Mouse (Mus musculus) lung, postnatal 10 days (tissue): ENCODE results near the gene Gng5.
A peak's percentile ranks its signal among the peaks of the same experiment; 100 is the strongest.

Experiments used
- DNase-seq: peaks from one replicate; pipeline ENCODE4 v3.0.0; 2021

Gng5 gene

GRCm38 (mm10) chr3:146499431-146500002 is at the start of gene Gng5, which contains the start of gene Spata1:
Gng5 (plus strand) TSS chr3:146499807.
Spata1 (minus strand) TSS chr3:146499753.
- peak; percentile 91 for DNase-seq

- peak; percentile 97 for DNase-seq
These were observed 49.2 kb upstream of the Gng5 start for GRCm38 (mm10) chr3:146450371-146450841.

DNA sequence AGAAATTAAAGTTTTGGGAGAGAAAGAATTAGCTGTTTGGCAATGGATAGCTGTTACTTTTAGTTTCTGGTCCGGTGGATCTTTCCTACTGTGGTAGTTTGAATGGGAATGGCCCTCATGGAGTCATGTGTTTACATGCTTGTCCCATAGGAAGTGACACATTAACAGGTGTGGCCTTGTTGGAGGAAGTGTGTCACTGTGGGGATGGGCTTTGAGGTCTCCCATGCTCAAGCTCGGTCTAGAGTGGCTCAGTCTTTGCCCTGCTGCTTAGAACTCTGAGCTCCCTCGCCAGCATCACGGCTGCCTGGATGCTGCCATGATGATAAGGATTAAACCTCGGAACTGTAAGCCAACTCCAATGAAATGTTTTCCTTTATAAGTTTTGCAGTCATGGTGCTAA is 48.2 kb upstream of the Gng5 start:
- no peak for DNase-seq

GRCm38 (mm10) chr3:146462939-146463338 is 36.7 kb upstream of the Gng5 start:
- no peak for DNase-seq

- no peak for DNase-seq
These were observed 30.4 kb upstream of the Gng5 start for GRCm38 (mm10) chr3:146469226-146469625.

GRCm38 (mm10) chr3:146472657-146473056 is 26.9 kb upstream of the Gng5 start:
- DNase-seq, result no peak

DNA sequence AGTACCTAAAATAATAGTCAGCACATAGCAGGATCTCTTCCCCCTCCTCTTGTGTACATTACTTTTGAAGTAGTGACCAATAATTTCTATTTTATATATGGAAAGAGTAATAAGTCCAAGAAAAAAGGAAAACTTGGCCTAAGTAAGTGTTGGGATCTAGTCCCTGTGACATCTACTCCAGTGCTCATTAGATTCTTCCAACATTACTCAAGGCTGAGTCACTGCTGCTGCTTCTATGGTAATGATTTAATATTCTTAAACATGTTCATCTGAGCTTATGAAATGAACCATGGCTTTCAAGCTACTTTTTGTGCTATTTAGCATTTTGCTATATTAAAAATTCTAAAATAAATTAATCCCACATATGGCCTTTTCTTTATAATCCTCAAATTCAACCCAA is 25.9 kb upstream of the Gng5 start:
- DNase-seq, result no peak

DNA sequence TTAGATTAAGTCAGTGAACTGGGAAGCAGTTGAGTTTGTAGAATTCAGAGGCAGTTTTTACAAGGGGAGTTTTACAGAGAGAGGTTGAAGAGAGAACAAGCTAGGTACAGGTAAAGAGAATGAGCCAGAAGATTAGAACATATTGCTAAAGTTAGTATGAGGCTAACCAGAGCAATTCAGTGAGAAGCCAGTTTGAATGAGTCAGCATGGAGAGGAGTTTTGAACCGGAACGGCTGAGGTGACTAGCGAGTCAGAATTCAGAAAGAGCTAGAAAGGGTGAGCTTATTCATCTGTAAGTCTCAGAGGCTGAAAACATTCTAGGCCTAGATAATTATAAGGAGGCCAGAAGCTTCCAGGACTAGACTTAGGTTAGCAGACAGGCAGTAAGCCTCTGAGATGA is 25.2 kb upstream of the Gng5 start:
- DNase-seq, result no peak

- no peak for DNase-seq
These were observed 17.6 kb upstream of the Gng5 start for GRCm38 (mm10) chr3:146482044-146482443.

DNA sequence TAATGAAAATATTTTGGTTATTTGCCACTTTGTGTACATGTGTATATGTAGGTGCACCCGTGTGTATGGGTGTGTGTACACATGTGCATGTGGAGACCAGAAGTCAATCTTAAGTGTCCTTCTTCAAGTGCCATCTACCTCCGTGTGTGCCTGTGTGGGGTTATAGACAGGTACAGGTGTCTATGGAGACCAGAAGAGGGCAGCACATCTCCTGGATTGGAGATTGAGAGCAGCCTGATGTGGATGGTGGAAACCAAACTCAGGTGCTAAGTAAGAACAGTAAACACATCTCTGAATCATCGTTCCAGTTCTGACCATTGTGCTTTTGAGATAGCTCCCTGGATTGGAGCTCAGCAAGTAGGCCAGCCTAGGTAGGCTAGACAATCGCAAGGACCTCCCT is 13.1 kb upstream of the Gng5 start:
- no peak for DNase-seq

DNA sequence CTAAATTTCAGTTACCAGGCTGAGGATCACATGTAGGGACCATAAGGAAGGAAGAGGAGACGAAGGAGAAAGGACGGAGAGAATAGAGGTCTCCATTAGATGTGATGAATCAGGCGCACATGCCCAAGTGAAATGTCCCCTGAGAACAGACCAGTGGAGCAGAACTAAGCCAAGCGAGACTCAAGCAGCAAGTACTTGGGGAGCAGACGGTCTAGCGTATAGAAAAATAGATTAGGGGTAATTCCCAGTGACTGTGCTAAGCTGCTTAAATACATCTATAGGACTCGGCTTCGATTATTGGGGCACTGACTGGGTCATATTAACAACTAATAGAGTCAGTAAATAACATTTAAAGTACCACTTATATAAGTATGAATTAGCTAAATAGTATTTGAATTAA is 4.7 kb upstream of the Gng5 start:
- DNase-seq, result no peak

GRCm38 (mm10) chr3:146498989-146499388 is 618 bp upstream of the Gng5 start:
- no peak for DNase-seq

GRCm38 (mm10) chr3:146500003-146500809 is 599 bp downstream of the Gng5 start:
- peak; percentile 77 for DNase-seq

DNA sequence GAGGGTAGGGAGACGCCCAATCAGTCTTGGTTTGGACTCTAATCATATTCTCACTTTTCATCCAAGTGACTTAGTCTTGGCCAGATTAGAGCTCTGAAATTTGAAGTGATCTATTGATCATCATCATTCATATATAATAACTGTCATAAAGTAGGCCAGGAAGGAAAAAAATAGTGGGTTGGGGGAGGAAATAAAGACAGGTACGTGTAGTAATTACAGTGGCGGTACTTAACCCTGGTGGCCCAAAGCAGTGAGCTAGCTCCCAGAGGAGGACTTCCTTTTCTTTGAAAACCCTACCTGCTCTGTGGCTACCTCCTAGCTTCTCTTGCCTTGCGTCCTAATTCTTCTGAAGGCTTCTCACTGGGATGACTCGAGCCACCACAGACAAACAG is 1.2 kb downstream of the Gng5 start:
- no peak for DNase-seq

DNA sequence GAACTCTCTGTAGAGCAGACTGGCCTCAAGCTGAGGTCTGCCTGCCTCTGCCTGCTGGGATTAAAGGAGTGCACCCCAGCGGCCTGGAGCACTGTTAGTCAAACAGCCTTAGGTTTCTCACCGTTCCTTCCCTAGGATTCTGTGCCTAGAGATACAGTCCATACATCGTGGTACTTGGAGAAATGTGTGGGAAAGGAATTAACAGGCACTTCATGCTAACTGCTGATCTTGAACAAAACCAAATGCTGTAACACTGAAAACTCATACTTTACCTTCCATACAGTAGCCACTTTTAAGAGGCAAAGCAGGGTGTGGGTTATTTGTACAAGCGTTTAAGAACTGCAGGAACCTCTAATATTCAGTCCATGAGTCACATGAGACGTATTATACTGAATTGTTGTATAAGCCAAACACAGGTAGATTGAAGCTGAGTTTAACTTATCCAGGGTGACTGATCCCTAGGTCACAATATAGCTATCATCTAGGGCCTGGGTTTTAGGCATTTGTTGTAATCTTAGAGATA is 2.1 kb downstream of the Gng5 start:
- no peak for DNase-seq

DNA sequence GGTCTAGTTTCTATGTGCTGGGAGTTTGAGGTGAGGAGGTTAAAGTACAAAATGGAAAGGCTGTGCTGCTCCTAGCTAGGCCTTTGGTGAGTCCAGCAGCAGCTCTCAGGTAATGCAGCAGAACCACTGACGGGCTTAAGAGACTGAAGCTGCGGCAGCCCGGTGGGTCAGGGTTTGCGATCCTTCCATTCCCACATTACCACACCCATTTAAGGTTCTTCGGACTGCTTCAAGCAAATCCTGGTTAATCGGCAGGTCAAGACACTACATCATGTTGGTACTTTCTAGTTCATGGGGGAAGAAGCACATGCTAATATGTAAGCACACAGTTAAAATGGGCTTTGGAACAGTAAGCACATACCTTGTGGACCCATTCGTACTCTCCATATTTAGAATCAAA is 7.1 kb downstream of the Gng5 start:
- no peak for DNase-seq

DNA sequence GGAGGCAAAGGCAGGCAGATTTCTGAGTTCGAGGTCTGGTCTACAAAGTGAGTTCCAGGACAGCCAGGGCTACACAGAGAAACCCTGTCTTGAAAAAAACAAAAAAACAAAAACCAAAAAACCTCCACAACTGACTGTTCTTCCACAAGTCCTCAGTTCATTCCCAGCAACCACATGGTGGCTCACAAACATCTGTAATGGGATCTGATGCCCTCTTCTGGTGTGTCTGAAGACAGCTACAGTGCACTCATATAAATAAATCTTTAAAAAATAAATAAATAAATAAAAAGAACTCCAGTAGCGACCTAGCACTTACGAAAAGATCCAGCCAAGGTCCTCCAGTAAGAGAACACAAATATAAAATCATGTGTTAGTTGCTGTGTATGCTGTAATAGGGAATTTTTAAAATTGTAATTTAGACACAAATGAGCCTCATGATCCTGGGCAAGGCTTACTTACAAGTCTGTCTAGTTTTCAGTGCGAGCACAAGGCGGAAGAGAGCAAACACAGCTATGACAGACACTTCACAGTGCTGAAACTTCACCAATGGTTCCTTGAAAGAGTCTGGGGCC is 20.7 kb downstream of the Gng5 start:
- DNase-seq, result no peak

GRCm38 (mm10) chr3:146520798-146521651 is 21.4 kb downstream of the Gng5 start, which contains the start of gene Rpf1:
Rpf1 (minus strand) TSS chr3:146521429.
- DNase-seq, result peak; percentile 93

DNA sequence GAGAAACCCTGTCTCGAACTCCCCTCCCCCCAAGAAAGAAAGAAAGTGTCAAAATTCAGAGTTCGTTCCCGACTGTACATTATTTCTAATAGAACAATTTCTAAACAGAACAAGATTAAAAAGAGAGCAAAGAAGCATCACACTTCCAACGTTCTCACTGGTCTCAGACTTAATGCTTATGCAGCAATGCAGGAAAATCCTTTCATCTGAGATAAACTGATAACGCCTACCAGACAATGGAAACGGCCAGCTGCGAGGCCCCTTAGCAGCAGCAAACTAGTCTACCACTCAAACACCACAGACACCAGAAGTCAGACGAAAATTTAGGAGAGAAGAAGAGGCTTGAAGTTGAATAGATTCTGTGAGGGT is 22.0 kb downstream of the Gng5 start:
- no peak for DNase-seq

DNA sequence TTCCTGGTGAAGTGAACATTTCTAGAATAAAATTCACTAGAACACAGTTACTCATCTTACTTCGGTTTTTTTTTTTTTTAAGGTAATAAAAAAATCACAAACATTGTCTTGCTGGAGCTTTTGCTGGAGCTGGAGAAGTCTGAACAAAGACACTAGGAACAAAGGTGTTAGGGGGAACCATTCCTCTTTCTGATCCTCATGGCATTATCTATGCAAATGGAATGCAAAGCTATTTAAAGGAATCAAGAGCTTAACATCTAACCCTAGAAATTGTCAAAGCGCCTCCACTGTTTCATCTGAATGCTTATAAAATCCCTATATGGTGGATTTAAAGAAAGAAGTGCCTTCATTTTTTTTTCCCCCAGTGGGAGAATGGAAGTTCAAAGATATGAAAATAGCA is 28.7 kb downstream of the Gng5 start:
- no peak for DNase-seq

- DNase-seq, result no peak
These were observed 35.4 kb downstream of the Gng5 start for GRCm38 (mm10) chr3:146534986-146535385.

DNA sequence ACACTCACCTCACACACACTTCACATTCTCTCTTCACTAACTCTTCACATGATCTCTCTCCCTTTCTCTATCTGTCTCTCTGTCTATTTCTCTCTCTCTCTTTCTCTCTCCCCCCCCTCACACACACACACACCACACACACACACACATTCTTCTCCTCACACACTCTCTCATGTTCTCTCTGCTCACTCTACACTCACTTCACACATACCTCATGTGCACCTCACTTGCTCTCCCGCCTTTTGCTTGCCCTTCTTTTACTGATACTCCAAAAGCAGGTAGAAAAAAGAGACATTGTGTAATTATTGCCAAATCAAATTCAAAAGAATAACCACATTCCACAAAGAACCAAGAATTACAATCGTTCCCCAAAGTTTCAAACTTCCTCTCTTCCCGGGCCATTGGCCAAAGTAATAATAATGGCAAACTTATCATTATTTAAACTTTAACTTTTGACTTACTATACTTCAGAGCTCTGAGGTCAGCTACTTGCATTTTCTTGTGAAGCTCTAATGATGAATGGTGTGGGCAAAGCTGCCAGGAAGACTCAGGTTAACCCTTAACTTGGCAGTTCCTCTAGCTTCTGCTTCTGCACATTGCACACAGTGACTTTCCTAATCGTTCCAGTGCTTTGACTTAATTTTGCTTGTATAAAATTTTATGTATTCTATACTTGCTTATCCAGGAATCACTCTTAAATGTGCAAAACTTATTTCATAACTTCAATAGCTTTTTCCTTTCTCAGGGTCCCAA is 41.1 kb downstream of the Gng5 start:
- no peak for DNase-seq
